Comparison of ENCODE assay signal across 7 mouse cellular contexts in the genomic region with DNA sequence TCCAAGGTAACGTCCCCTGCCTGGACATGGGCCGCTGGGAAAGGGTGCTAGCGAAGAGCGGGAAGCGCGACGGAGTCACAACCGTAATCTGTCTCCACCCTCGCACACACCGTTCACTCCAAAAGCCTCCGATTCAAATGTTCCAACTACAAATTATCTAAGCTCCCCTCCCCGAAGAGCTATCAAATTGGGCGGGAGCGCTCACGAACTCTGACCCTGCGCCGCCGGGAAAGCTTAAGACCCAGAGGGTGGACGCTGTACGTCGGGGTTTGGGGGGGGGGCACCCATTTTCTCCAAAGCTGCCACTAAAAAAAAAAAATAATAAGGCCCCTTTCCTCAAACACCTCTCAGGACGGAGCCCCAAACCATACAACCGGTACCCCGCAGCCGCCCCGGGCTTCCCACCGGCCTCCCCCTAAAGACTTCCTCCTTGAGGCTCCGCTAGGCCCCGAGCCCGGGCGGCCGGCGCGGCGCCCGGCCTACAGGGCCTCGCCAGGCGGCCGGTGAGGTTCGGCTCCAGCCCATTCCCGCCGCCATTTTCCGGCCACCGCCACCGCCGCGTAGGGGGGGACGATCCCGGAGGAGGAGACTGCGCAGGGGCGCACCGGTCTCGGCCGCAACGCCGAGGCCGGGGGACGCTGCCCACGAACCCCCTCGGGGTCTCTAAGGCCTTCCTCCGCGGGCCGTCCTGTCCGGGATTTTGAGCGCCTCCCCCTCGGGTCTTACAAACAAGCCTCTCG. TPM values are rescaled to one million over a fixed set of nuclear protein-coding genes. Genes with fewer than 3 reads are reported as not detected.
DNase-seq lines count a peak whose midpoint lies in the region; ATAC-seq lines count a peak whose summit lies in the region.

No protein-coding gene starts in this region.

- peaks cover 35% of the 10 kb centered on the region for H3K36me3 ChIP-seq in limb, embryonic 10.5 days
- H3K36me3 ChIP-seq in midbrain, embryonic 16.5 days (ENCODE audit: control insufficient read depth, insufficient read depth, low read length) = no peaks in the 10 kb centered on the region

- H3K9me3 ChIP-seq in limb, embryonic 10.5 days (replicated peaks) = no peaks in the 10 kb centered on the region
- no peaks in the 10 kb centered on the region for H3K9me3 ChIP-seq in midbrain, embryonic 16.5 days (replicated peaks; ENCODE audit: control insufficient read depth, low read length, poor library complexity, severe bottlenecking)

- peaks cover 21% of the 10 kb centered on the region for H3K4me1 ChIP-seq in limb, embryonic 10.5 days
- H3K4me1 ChIP-seq in midbrain, embryonic 16.5 days (ENCODE audit: control insufficient read depth, insufficient read depth, low read length) = peaks cover 19% of the 10 kb centered on the region

- peak overlapping the region; percentile 99 for H3K27ac ChIP-seq in limb, embryonic 10.5 days
- peak overlapping the region; percentile 93 for H3K27ac ChIP-seq in midbrain, embryonic 16.5 days (ENCODE audit: low read length)

- ATAC-seq in granulocyte monocyte progenitor cell, adult 5-6 weeks (replicated peaks; ENCODE audit: poor library complexity, severe bottlenecking) = peak; percentile 28
- ATAC-seq in midbrain, embryonic 16.5 days = peak; percentile 50

- H3K4me2 ChIP-seq in midbrain, embryonic 16.5 days (ENCODE audit: low read length) = peak overlapping the region; percentile 93

- H3K27me3 ChIP-seq in limb, embryonic 10.5 days (ENCODE audit: low read depth, poor library complexity, severe bottlenecking) = no peaks in the 10 kb centered on the region
- no peaks in the 10 kb centered on the region for H3K27me3 ChIP-seq in midbrain, embryonic 16.5 days (ENCODE audit: control insufficient read depth, insufficient read depth, low read depth, low read length)

- DNase-seq in spleen, adult 12 weeks (ENCODE audit: low spot score) = peak; percentile 49
- no peak for DNase-seq in spleen, adult 18-20 months
- peak; percentile 81 for DNase-seq in c-Kit-positive CD71-positive TER-119-positive erythroid progenitor cells, embryonic 14.5 days (ENCODE audit: low spot score)
- peak; percentile 59 for DNase-seq in limb, embryonic 10.5 days (ENCODE audit: low spot score)
- DNase-seq in urinary bladder, postnatal 36 days (ENCODE audit: low spot score in 2 of 2) = no peak

- peak overlapping the region; percentile 99 for H3K9ac ChIP-seq in midbrain, embryonic 16.5 days (ENCODE audit: low read depth, low read length)

- H3K4me3 ChIP-seq in limb, embryonic 10.5 days = peak overlapping the region; percentile 95
- H3K4me3 ChIP-seq in midbrain, embryonic 16.5 days (ENCODE audit: low read depth, low read length) = peak overlapping the region; percentile 99

- WGBS in limb, embryonic 10.5 days = under 1% methylated on average over 67 of the region's 67 CpGs
- under 1% methylated on average over 57 of the region's 67 CpGs for WGBS in midbrain, embryonic 16.5 days

RNA-seq across cellular contexts. Expression of gene Srrm1, which starts 0.6 kb away (rescaled TPM):
- total RNA-seq in granulocyte monocyte progenitor cell, adult 5-6 weeks (2014; fragmentation: Nextera tagmentation) = 232 and 260 TPM in 2 replicates
- 84.9 and 94.7 TPM in 2 replicates for total RNA-seq in granulocyte monocyte progenitor cell, adult 5-6 weeks (2017)
- polyA plus RNA-seq in limb, embryonic 10.5 days (2016; fragmentation: Nextera tagmentation; extraction: Ambion mirVana) = 233 TPM in 2 replicates
- 172 and 196 TPM in 2 replicates for polyA plus RNA-seq in midbrain, embryonic 16.5 days (2015; fragmentation: Nextera tagmentation; extraction: Ambion mirVana)

RNA-seq across cellular contexts. Expression of gene Ncmap, which starts 45.5 kb away (rescaled TPM):
- total RNA-seq in granulocyte monocyte progenitor cell, adult 5-6 weeks (2014; fragmentation: Nextera tagmentation) = not detected in 2 replicates
- not detected in 2 replicates for total RNA-seq in granulocyte monocyte progenitor cell, adult 5-6 weeks (2017)
- polyA plus RNA-seq in limb, embryonic 10.5 days (2016; fragmentation: Nextera tagmentation; extraction: Ambion mirVana) = 0.35 TPM in 1 of 2 replicates, not detected in the other
- 0.71 and 0.83 TPM in 2 replicates for polyA plus RNA-seq in midbrain, embryonic 16.5 days (2015; fragmentation: Nextera tagmentation; extraction: Ambion mirVana)

Comparison
In these comparisons a context has a peak if more than half of its experiments do, and no peak if none do; other contexts are left out.
1. DNase-seq: peak in spleen, adult 12 weeks (single experiment), c-Kit-positive CD71-positive TER-119-positive erythroid progenitor cells, embryonic 14.5 days (single experiment) and limb, embryonic 10.5 days (single experiment); none in spleen, adult 18-20 months (0 of 2) and urinary bladder, postnatal 36 days (0 of 2).